Mouse (Mus musculus): ENCODE data around the gene Cfap77.

Gene Cfap77

DNA sequence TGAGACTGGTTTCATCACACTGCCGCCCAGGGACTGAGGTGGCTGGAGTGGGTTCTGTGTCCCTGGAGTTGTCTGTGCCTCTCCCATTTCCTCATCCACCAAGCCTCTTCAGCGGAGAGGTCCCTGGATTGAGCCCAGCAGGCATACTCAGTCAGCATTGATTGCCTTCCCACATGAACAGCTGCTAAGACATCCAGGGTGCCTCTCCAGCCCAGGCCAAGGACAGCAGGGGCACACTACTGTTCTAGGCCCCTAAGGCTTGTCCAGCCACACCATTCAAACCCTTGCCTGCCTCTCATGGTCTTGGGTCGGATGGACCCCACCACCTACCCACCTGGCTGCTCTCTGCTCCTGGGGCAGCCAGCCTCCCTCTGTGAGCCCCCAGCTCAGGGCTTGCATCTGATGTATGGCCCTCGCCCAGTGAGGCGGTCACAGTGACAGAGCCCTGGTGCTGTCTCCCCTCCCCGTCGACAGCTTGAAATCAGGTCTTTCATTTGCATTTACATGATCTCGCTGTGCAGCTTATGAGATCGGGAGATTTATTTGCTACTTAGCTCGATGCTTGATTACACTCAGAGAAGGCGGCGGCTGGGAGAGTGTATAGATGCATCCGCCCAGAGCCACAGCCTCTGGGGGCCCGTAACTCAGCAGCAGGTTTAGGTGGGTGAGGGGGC is 57.6 kb downstream of the Cfap77 start:
- in situ Hi-C loops (cut with MboI) = no loop called here

DNA sequence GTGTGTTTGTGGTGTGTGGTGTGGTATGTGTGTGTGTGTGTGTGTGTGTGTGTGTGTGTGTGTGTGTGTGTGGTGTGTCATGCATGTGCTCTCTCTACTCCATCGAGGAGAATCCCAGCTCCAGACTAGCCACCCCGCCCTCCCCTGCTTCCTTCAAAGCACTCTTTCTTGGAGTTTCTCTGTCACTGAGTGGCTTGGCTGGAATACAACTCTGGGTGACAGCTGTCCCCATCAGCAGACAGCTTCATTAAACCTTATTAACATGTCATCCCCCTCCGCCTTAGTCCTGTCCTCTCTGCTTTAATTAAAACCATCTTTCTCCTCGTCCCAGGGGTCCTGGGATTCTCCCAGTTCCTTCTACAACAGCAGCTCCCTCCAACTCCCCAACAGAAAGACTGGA is 59.4 kb downstream of the Cfap77 start:
- in situ Hi-C loops (cut with MboI) = no loop called here

DNA sequence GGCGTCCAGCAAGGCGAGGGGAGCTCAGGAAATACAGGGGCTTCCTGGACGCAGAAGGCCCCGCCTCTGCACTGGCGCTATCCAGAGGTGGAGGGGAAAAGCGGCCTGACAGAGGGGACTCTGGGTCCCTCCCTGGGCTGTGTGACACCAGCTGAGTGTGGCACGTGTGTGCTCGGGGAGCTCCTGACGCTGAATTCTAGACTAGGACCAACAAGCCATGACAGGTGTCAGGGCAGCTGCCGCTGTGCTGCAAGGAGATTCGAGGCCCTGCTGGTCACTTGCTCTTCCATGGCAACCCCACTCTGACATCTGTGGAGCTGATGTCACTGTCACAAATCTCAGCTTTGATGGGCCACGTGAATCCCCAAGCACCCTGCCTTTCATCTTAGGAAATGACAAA is 60.9 kb downstream of the Cfap77 start:
- in situ Hi-C loops (cut with MboI) = no loop called here

DNA sequence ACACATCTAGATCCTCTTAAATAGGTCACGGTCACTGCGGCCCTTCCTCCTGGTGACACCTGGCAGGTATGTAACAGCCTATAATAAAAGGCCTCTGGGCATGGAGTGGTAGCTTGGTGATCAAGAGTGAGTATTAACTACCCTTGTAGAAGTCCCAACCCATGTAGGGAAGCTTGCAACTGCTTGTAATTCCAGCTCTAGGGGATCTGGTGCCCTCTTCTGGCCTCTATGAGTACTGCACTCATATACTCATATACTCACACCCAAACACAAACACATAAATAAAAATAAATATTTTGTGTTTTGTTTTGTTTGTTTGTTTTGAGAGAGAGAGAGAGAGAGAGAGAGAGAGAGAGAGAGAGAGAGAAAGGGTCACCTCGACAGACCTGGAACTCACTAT is 66.1 kb downstream of the Cfap77 start:
- in situ Hi-C loops (cut with MboI) = no loop called here

DNA sequence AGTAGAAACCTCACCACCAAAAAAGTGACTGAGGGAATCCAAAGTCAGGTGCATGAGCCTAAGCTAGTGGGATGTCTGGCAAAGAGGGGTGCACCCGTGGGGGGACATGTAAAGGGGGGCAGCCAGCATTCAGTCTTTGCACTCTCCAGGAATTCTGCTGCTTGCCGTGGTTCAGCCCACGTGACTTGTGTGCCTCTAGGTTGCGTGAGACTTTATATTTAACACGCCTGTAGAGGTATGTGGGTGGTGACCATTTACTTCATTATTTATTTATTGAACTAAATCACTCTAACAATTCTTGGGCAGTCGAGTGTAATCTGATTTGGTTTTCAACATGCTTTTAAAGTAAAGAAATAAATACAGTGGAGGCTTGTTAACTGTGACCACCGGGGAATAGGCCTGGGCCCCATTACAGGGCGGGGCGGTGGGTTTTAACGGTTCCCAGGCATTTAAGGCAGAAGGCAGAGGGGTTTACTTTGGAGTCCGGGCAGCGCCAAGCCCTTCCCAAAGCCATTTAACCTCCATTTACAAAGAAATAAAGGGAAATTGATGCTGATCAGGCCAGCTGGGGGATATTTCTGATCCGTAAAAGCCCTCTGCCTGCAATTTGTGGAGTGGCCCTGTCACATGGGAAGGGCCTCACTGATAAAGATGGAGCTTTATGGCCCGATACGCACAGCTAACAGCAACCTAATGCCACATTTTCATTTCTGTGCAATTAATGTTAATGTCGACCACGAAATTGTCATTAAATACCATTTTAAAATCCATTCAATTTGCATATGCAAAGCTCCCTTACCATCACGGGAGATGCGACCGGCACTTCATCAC is 74.6 kb downstream of the Cfap77 start:
- in situ Hi-C loops (cut with MboI) = no loop called here

DNA sequence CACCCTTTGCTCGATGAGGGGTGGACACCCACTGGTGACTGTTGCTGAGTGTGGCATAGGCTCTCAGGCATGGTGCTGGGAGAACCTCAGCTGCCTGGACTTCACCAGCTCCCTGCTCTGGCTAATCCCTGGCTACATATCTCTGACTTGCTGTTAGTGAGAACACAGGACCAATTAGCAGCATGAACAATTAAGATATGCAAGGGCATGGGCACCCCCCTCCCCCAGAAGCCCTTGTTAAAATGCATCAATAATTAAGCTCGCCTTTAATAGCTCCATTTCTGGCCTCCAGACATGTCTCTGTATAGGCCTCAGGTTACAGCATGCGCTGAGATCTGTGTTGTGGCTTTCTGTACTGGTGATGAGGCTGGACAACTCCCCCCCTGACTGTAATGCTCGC is 76.4 kb downstream of the Cfap77 start:
- in situ Hi-C loops (cut with MboI) = no loop called here

DNA sequence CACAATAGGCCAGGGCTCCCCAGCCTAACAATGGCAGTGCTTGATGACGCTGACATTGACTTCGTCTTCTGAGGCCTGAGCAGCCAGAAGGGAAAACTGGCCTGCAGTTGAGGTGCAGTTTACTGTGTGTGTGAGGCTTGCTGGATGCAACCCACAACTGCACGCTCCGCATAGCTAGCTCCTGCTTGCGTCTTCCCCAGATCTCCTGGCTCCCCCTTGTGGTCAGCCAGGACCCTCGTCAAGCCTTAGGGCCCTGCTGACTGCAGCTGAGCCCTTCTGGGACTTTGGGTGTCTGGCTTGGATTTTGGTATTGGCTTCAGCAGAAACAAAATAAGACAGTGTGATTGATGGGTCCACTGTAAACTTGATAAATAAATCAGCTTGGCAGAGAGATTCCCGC is 78.2 kb downstream of the Cfap77 start:
- in situ Hi-C loops (cut with MboI) = no loop called here

DNA sequence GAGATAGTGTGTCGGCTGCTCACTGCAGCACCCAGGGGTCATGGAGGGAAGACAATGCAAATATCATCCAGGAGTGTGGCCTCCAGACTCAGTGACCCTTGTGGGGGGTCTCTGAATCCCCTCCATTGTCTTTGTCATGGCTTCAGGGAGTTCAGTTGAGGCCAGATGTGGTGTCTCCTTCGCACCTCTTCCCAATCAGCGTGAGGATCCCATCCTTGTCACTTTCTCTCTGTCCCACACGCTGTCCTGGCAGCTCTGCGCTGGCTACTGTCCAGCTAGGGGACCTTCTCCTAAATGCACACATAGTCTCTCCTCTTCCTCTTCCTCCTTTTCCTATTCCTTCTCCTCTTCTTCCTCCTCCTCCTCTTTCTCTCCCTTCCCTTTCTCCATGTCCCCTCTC is 79.3 kb downstream of the Cfap77 start:
- in situ Hi-C loops (cut with MboI) = no loop called here

DNA sequence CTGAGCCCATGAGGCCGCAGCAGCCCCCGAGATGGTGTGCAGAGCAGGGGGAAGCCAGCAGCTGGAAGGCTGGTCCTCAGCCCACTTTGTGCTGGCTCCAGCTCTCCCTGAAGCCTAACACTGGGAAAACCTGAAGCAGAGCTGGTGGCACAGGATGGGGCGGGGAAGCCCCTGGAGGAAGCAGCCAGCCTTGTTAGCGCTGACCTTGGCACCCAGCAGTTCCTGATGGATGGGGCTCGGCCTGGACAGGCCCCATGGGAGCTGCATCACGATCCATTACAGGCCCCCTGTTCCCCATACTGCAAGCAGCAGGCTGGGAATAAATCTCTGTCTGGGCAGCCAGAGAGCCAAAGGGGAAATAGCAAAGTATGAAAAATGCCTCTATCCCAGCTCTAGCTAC is 80.3 kb downstream of the Cfap77 start:
- in situ Hi-C loops (cut with MboI) = no loop called here

DNA sequence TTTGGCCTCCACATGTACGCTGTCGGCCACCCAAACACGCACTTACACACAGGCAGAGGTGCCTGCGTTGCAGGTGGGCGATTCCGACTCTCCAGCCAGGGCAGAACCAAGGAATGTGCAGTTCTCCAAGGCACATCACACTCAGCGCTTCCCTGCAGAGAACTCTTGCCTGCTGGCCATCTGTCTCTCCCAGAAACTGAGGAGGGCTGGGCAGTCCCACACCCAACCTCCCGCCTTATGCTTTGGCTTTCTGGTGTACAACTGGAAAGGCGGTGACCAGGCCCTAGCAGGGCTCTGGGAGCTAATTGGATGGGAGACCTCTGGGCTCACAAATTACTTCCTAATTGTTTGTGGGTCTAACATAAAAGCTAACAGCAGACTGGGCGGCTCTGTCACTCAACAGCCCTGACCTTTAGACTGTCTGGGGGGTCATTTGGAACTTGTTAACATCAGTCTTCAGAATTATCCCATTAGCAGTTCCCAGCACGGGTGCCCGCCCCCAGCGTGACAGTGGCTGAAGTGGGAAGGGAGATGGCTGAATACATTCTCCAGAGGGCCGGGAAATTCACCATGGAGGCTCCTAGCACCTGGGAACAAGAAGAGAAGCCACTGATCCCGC is 80.9 kb downstream of the Cfap77 start:
- in situ Hi-C loops (cut with MboI) = no loop called here

DNA sequence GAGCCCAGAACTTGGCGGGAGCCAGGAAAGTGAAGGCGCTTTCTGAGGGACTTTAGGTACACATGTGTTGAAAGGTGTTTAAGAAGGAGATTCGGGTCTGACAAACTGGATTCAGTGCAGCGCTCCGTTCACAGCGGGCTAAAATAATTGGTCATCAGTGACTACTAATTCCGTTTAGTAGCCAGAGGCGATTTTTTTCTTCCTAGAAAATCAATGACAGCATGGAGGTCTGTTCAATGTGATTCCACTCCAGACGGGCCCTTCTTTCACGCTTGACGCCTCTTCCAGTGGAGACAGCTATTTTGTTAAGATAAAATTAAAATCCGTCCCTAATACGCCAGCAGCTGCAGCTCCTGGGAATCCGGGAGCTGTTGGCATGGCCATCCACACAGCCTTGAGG is 84.4 kb downstream of the Cfap77 start:
- in situ Hi-C loops (cut with MboI) = no loop called here

DNA sequence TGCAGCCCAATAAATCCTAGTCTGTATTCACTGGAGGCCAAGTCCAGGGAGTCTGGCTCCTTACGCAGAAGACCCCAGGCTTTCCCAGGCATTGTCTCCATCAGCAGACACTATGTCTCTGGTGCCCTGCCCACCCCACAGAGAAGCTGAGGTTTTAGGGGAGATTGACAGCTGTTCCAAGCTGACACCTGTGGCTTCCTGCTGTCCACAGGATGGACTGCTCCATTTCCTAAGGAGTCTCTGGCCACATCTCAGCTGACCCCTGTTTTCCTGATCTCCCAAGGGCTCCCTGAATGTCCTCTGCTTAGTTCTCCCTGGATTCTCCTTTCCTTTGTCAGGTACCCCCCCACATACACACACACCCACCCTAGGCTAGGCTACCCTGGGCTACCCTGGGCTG is 86.6 kb downstream of the Cfap77 start:
- in situ Hi-C loops (cut with MboI) = no loop called here

DNA sequence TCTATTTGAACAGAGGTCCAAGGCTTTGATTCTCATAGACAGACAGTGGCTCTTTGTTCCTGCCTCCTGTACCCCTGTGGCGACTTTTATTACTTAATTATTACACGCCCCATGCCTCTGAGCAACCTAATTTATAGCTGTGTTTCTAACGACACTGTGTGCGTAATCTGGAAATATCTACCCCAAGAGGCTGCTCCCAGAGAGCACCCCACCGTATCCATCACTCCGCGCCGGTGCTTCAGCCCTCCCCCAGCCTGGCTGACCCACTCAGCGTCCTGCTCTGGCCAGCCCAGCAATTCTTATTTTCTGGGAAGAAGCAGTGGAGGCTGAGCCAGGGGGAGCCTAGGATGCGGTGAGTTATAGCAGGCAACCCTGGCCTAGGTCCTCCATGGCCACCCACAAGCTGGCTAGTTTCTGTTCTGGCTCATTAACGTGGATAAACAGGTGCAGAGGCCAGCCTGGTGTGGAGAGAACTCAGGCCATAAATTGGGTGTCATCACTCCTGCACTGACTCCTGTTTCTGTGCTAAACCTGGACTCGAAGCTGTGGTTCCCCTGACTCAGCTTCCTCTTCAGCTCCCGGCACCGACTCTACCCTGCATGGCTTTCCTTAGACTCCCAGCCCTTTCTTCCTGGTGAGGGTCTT is 88.6 kb downstream of the Cfap77 start:
- in situ Hi-C loops (cut with MboI) = no loop called here

DNA sequence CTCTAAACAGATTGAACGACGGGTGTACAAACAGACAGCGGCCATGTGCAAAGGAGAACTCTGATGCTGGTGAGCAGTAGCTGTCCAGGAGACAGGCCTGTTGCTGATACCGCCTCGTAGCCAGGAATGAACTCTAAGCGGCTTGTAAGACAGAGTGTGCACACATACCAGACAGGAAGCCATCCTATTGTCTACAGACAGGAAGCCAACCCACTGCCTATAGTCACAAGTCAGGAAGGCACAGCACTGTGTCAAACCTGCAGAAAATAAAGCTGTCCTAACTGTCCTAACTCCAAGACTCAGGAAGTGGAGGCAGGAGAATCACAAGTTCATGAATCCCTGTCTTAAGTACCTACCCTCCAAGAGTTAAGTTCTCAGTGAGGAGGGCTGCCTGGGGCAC is 91.3 kb downstream of the Cfap77 start:
- in situ Hi-C loops (cut with MboI) = no loop called here

DNA sequence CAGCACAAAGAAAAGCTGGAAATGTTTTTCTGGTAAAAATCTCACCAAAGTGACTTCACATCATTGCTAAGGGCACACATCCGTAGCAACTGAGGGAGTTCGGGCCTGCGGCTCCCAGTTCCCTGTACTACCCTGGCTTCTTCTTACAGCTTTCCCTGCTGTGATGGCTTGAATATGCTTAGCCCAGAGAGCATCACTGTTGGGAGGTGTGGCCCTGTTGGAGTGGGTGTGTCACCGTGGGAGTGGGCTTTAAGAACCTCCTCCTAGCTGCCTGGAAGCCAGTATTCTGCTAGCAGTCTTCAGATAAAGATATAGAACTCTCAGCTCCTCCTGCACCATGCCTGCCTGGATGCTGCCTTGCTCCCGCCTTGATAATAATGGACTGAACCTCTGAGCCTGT is 93.2 kb downstream of the Cfap77 start:
- in situ Hi-C loops (cut with MboI) = no loop called here

DNA sequence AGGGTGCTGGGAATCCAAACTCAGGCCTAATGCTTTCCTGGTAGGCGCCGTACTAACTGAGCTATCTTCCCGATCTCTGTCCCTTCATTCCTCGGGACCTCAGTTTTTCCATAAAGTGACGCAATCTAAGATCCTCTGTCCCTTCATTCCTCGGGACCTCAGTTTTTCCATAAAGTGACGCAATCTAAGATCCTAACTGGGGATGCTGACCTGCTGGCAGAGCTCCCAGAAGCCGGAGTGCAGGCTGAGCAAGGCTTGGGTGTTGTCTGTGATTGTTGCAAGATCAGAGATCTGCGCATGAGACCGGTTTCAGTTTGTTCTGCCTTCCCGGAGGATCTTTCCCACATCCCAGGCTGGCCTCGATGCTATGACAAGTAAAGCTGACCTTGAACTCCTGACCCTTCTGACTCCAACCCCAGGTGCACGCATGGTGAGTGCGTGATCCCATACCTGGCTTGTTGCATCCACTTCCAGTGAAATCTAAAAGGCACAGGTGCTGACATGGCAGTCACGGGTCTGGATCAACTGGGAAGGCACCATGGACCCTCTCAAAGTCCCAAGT is 93.8 kb downstream of the Cfap77 start:
- in situ Hi-C loops (cut with MboI) = no loop called here

DNA sequence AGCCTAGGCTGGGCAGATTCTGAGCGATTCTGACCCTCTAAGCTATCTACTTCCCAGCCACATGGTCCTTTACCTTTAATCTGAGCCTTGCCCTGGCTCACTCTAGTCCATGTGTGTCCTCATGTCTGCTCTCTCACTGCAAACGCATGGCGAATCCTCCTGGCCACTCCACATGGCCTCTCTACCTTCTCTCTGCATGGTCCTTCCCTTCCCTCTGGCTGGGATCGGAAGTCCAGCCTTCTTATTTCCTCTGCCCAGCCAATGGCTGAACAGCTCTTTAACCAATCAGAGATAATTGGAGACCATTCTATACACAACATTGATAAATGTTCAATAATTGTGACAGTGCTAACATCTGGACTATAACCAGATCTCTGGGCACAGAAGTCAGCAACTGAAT is 98.0 kb downstream of the Cfap77 start:
- in situ Hi-C loops (cut with MboI) = no loop called here

DNA sequence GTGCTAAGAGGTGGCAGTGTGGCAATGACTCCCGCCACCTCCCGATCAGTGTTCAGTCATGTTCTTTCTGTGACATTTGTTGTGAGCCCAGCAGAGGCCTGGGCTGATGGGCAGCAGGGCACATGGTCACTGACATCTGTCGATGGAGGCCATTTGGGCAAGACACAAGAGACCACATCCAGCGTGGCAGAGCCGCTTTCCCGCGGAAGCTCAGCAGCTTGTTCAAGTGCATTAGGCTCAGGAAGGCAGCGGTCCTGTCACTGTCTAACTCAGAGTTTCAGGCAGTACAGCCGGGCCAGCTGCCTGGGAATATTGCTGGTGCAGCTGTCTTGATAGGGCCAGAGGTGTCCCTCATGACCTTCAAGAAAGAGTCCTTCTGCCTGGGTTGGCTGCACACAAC is 100.3 kb downstream of the Cfap77 start:
- in situ Hi-C loops (cut with MboI) = no loop called here

DNA sequence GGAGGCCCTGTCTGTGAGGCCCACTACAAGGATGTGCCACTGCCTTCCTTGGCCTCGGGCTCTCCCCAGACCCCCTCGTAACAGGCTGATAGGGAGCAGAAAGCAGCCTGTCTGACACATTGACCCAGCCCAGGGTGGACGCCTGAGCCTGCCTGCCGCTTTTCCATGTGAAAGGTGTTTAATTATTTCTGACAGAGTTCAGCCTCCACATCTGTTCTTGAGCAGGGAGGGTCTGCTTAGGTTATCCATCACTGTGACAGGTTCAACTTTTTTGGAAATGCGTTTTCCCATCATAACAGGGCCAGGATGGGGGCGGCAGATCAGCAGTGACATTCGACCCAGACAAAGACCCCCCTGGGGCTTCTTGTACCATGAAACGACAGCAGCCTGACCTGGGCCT is 101.9 kb downstream of the Cfap77 start:
- in situ Hi-C loops (cut with MboI) = no loop called here

DNA sequence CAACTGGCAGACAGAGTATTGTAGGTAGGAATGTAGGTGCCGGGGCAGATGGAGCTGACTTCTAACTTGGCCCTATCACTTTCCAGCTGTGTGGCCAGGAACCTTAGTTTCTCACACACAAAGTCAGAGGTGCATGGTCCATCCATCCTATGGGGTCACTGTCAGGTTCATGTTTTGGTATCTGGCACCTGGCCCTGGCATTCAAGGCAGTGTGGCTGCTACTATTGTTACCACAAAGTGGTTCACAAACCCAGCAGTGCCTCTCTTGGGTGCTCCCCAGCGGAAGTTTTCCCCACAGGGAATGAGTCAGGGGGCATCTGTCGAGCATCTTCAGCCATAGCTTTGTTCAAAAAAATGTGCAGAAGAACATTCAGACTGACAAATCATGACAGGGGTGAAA is 108.6 kb downstream of the Cfap77 start:
- in situ Hi-C loops (cut with MboI) = no loop called here

DNA sequence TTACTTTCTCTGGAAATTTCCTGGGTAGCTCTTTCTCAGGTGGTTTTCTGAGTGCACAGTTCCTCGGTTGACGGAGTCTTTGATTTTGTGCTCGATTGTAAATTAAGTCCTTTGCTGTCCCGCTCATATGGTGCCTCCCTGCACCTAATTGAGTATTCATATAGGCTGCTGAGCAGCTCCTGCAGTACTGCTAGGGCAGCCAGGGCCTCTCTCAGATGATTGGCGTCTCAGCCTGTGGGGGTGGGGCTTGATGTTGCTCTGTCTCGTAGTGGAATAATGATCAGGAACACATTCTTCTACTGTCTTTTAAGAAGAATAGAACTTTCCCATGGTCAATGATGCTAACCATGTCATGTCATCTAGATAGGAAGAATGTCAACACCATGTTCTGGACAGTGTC is 109.5 kb downstream of the Cfap77 start:
- in situ Hi-C loops (cut with MboI) = no loop called here

Data from mature B cell (primary cell).